In genomic region chr11:78466242-78466912, GRCm38 (mm10) we compare ENCODE assay signal across 9 mouse cellular contexts. TPM values are rescaled to one million over a fixed set of nuclear protein-coding genes. Genes with fewer than 3 reads are reported as not detected.
DNase-seq lines count a peak whose midpoint lies in the region; ATAC-seq lines count a peak whose summit lies in the region.
"Had no signal": no experiment of that assay in that cellular context is flagged by ENCODE, and none has a peak within 500 bp of the region (broad histone marks: within the 10 kb centered on the region; RNA-seq: fewer than 3 reads in every experiment).

No protein-coding gene starts in this region.

- WGBS in kidney, embryonic 14.5 days = 63% methylated on average over 23 of the region's 23 CpGs
- 63% methylated on average over 23 of the region's 23 CpGs for WGBS in embryonic facial prominence, embryonic 12.5 days
- 70% methylated on average over 23 of the region's 23 CpGs for WGBS in intestine, embryonic 14.5 days
- 51% methylated on average over 23 of the region's 23 CpGs for WGBS in midbrain, embryonic 15.5 days

- peak overlapping the region; percentile 93 for H3K4me2 ChIP-seq in kidney, embryonic 14.5 days (replicated peaks; ENCODE audit: low read depth, low read length)
- peak overlapping the region; percentile 82 for H3K4me2 ChIP-seq in embryonic facial prominence, embryonic 12.5 days (replicated peaks)
- H3K4me2 ChIP-seq in intestine, embryonic 14.5 days (ENCODE audit: low read length) = peak overlapping the region; percentile 78
- peak overlapping the region; percentile 67 for H3K4me2 ChIP-seq in midbrain, embryonic 15.5 days

- peaks cover 4% of the 10 kb centered on the region; the same call in 1 of the 2 replicates for H3K9me3 ChIP-seq in kidney, embryonic 14.5 days (ENCODE audit: control insufficient read depth, low read length)
- 0 out of 2 replicates have a peak, but pooled peaks cover 4% of the 10 kb centered on the region for H3K9me3 ChIP-seq in embryonic facial prominence, embryonic 12.5 days
- H3K9me3 ChIP-seq in intestine, embryonic 14.5 days (ENCODE audit: control insufficient read depth, low read length) = 0 out of 2 replicates have a peak, but pooled peaks cover 3% of the 10 kb centered on the region
- no peaks in the 10 kb centered on the region for H3K9me3 ChIP-seq in midbrain, embryonic 15.5 days

- peak overlapping the region; percentile 94 for H3K27ac ChIP-seq in kidney, embryonic 14.5 days (ENCODE audit: low read depth, low read length)
- H3K27ac ChIP-seq in embryonic facial prominence, embryonic 12.5 days = peak overlapping the region; percentile 97
- H3K27ac ChIP-seq in intestine, embryonic 14.5 days (ENCODE audit: low read depth) = peak overlapping the region; percentile 91
- peak overlapping the region; percentile 85; the same call in 1 of the 2 replicates for H3K27ac ChIP-seq in midbrain, embryonic 15.5 days

- no peak for DNase-seq in kidney, adult 18-20 months
- no peak for DNase-seq in intestine, embryonic 14.5 days (ENCODE audit: low spot score)
- DNase-seq in gastrocnemius, postnatal 36 days = no peak
- no peak for DNase-seq in B cell, adult 2 months
- DNase-seq in cerebellum, adult 9-10 months = no peak

- ATAC-seq in kidney, embryonic 14.5 days (ENCODE audit: low FRiP score, low TSS enrichment) = peak; percentile 65
- ATAC-seq in embryonic facial prominence, embryonic 12.5 days (ENCODE audit: insufficient number of reproducible peaks, insufficient read depth, low FRiP score, low TSS enrichment) = peak; percentile 7; the same call in 1 of the 2 replicates
- peak; percentile 36 for ATAC-seq in intestine, embryonic 14.5 days (replicated peaks; ENCODE audit: low FRiP score, low TSS enrichment, low read depth)
- ATAC-seq in midbrain, embryonic 15.5 days (replicated peaks) = peak; percentile 37

- H3K36me3 ChIP-seq in kidney, embryonic 14.5 days (ENCODE audit: control insufficient read depth, insufficient read depth, low read length) = no peaks in the 10 kb centered on the region; the same call in 1 of the 2 replicates
- peaks cover 2% of the 10 kb centered on the region; the same call in 1 of the 2 replicates for H3K36me3 ChIP-seq in embryonic facial prominence, embryonic 12.5 days
- 0 out of 2 replicates have a peak, but pooled peaks cover 1% of the 10 kb centered on the region for H3K36me3 ChIP-seq in intestine, embryonic 14.5 days (ENCODE audit: control insufficient read depth, insufficient read depth, low read length)
- H3K36me3 ChIP-seq in midbrain, embryonic 15.5 days (replicated peaks) = no peaks in the 10 kb centered on the region

- intact Hi-C loops in gastrocnemius, postnatal 36 days (cut with DNase I) = no loop called here

- H3K4me3 ChIP-seq in kidney, embryonic 14.5 days (ENCODE audit: low read length) = peak overlapping the region; percentile 80
- peak overlapping the region; percentile 73 for H3K4me3 ChIP-seq in embryonic facial prominence, embryonic 12.5 days
- peak overlapping the region; percentile 87 for H3K4me3 ChIP-seq in intestine, embryonic 14.5 days (ENCODE audit: low read depth, low read length)
- H3K4me3 ChIP-seq in midbrain, embryonic 15.5 days = peak overlapping the region; percentile 90

- peaks cover 14% of the 10 kb centered on the region for H3K4me1 ChIP-seq in kidney, embryonic 14.5 days (ENCODE audit: control insufficient read depth, insufficient read depth, low read length)
- H3K4me1 ChIP-seq in embryonic facial prominence, embryonic 12.5 days = peaks cover 15% of the 10 kb centered on the region
- peaks cover 15% of the 10 kb centered on the region; the same call in 1 of the 2 replicates for H3K4me1 ChIP-seq in intestine, embryonic 14.5 days (replicated peaks; ENCODE audit: control insufficient read depth, insufficient read depth, low read length)
- H3K4me1 ChIP-seq in midbrain, embryonic 15.5 days = peaks cover 17% of the 10 kb centered on the region

- no peaks in the 10 kb centered on the region for H3K27me3 ChIP-seq in kidney, embryonic 14.5 days (ENCODE audit: control insufficient read depth, insufficient read depth, low read length)
- H3K27me3 ChIP-seq in embryonic facial prominence, embryonic 12.5 days = no peaks in the 10 kb centered on the region
- H3K27me3 ChIP-seq in intestine, embryonic 14.5 days (replicated peaks; ENCODE audit: control insufficient read depth, insufficient read depth, low read length) = no peaks in the 10 kb centered on the region
- no peaks in the 10 kb centered on the region; the same call in 1 of the 2 replicates for H3K27me3 ChIP-seq in midbrain, embryonic 15.5 days (replicated peaks)

- H3K9ac ChIP-seq in kidney, embryonic 14.5 days (ENCODE audit: low read depth, low read length) = peak overlapping the region; percentile 82
- H3K9ac ChIP-seq in embryonic facial prominence, embryonic 12.5 days = peak overlapping the region; percentile 90
- H3K9ac ChIP-seq in intestine, embryonic 14.5 days (ENCODE audit: low read length) = peak overlapping the region; percentile 79
- H3K9ac ChIP-seq in midbrain, embryonic 15.5 days = peak overlapping the region; percentile 85

RNA-seq across cellular contexts. Expression of gene Slc46a1, which starts 0.9 kb away (rescaled TPM):
- 13.1 and 18.5 TPM in 2 replicates for polyA plus RNA-seq in kidney, embryonic 14.5 days (2014; fragmentation: Nextera tagmentation; extraction: Ambion mirVana)
- polyA plus RNA-seq in embryonic facial prominence, embryonic 12.5 days (2016; fragmentation: Nextera tagmentation; extraction: Ambion mirVana) = 15.4 and 15.5 TPM in 2 replicates
- polyA plus RNA-seq in intestine, embryonic 14.5 days (2014; fragmentation: Nextera tagmentation; extraction: Ambion mirVana) = 12.4 and 12.8 TPM in 2 replicates
- polyA plus RNA-seq in midbrain, embryonic 15.5 days (2015; fragmentation: Nextera tagmentation; extraction: Ambion mirVana) = 23.6 and 23.7 TPM in 2 replicates
- total RNA-seq in gastrocnemius, postnatal 36 days (2021) = 1 to 10 TPM in 1 of 2 experiments, under 1 TPM in 1; 0.67 to 1.2 TPM
- total RNA-seq: neutrophil, adult 5-6 weeks had no signal

RNA-seq across cellular contexts. Expression of gene Sarm1, which starts 31.2 kb away (rescaled TPM):
- 1.4 and 1.7 TPM in 2 replicates for polyA plus RNA-seq in kidney, embryonic 14.5 days (2014; fragmentation: Nextera tagmentation; extraction: Ambion mirVana)
- 5.2 and 7.3 TPM in 2 replicates for polyA plus RNA-seq in embryonic facial prominence, embryonic 12.5 days (2016; fragmentation: Nextera tagmentation; extraction: Ambion mirVana)
- 3.9 and 4.2 TPM in 2 replicates for polyA plus RNA-seq in intestine, embryonic 14.5 days (2014; fragmentation: Nextera tagmentation; extraction: Ambion mirVana)
- 52.4 and 56.8 TPM in 2 replicates for polyA plus RNA-seq in midbrain, embryonic 15.5 days (2015; fragmentation: Nextera tagmentation; extraction: Ambion mirVana)
- total RNA-seq in gastrocnemius, postnatal 36 days (2021) = 1 to 10 TPM in 1 of 2 experiments, under 1 TPM in 1; 0.69 to 1.1 TPM

RNA-seq across cellular contexts. Expression of gene Vtn, which starts 32.5 kb away (rescaled TPM):
- polyA plus RNA-seq in kidney, embryonic 14.5 days (2014; fragmentation: Nextera tagmentation; extraction: Ambion mirVana) = 0.73 and 0.84 TPM in 2 replicates
- 11.8 and 13.2 TPM in 2 replicates for polyA plus RNA-seq in embryonic facial prominence, embryonic 12.5 days (2016; fragmentation: Nextera tagmentation; extraction: Ambion mirVana)
- 0.89 and 9.1 TPM in 2 replicates for polyA plus RNA-seq in intestine, embryonic 14.5 days (2014; fragmentation: Nextera tagmentation; extraction: Ambion mirVana)
- 137 and 184 TPM in 2 replicates for polyA plus RNA-seq in midbrain, embryonic 15.5 days (2015; fragmentation: Nextera tagmentation; extraction: Ambion mirVana)
- total RNA-seq in gastrocnemius, postnatal 36 days (2021) = 10 to 100 TPM; 11.4 to 12.2 TPM
- total RNA-seq: neutrophil, adult 5-6 weeks had no signal

RNA-seq across cellular contexts. Expression of gene Sebox, which starts 36.9 kb away (rescaled TPM):
- polyA plus RNA-seq in kidney, embryonic 14.5 days (2014; fragmentation: Nextera tagmentation; extraction: Ambion mirVana) = not detected in 2 replicates
- polyA plus RNA-seq in embryonic facial prominence, embryonic 12.5 days (2016; fragmentation: Nextera tagmentation; extraction: Ambion mirVana) = not detected in 2 replicates
- polyA plus RNA-seq in intestine, embryonic 14.5 days (2014; fragmentation: Nextera tagmentation; extraction: Ambion mirVana) = not detected in 2 replicates
- 0.13 and 0.17 TPM in 2 replicates for polyA plus RNA-seq in midbrain, embryonic 15.5 days (2015; fragmentation: Nextera tagmentation; extraction: Ambion mirVana)
- total RNA-seq in gastrocnemius, postnatal 36 days (2021) = not detected
- total RNA-seq: neutrophil, adult 5-6 weeks had no signal

RNA-seq across cellular contexts. Expression of gene Slc13a2, which starts 44.4 kb away (rescaled TPM):
- polyA plus RNA-seq in kidney, embryonic 14.5 days (2014; fragmentation: Nextera tagmentation; extraction: Ambion mirVana) = 0.07 and 0.45 TPM in 2 replicates
- not detected in 2 replicates for polyA plus RNA-seq in embryonic facial prominence, embryonic 12.5 days (2016; fragmentation: Nextera tagmentation; extraction: Ambion mirVana)
- polyA plus RNA-seq in intestine, embryonic 14.5 days (2014; fragmentation: Nextera tagmentation; extraction: Ambion mirVana) = 0.07 and 0.12 TPM in 2 replicates
- not detected in 2 replicates for polyA plus RNA-seq in midbrain, embryonic 15.5 days (2015; fragmentation: Nextera tagmentation; extraction: Ambion mirVana)
- total RNA-seq in gastrocnemius, postnatal 36 days (2021) = not detected

Comparison
In these comparisons a context has a peak if more than half of its experiments do, and no peak if none do; other contexts are left out.
1. ATAC-seq: peak in every context shown above with its lines; median percentile 65 in kidney, embryonic 14.5 days; 37 in midbrain, embryonic 15.5 days; 36 in intestine, embryonic 14.5 days; 7 in embryonic facial prominence, embryonic 12.5 days.